Mouse (Mus musculus) intestine, embryonic 14.5 days (tissue): ENCODE measurements around the gene Setd1a. TPM values are rescaled to one million over a fixed set of nuclear protein-coding genes. Genes with fewer than 3 reads are reported as not detected.
A peak's percentile ranks its signal among the peaks of the same experiment; 100 is the strongest.
"Not testable (repeated sequence)": the region's sequence is repeated elsewhere in the genome, so short reads cannot be mapped to it uniquely, and the experiment has no call there.

Experiments used
- ATAC-seq: fragments of 200-750 bp; cut with Nextera tagmentation; replicated peaks from 2 replicates; pipeline ENCODE4 v1.8.0; 2017; ENCODE audit warnings: low read depth, moderate number of reproducible peaks, moderate TSS enrichment, moderate library complexity; ENCODE audit not compliant: low FRiP score, low TSS enrichment
- DNase-seq: peaks from one replicate; pipeline ENCODE4 v3.0.0-alpha.2; 2018; ENCODE audit warnings: low spot score
- H3K27ac ChIP-seq: fragments of 300-500 bp; sonication (generic); 2 replicates; pipeline ENCODE4 v1.5.1; 2014; ENCODE audit warnings: low read depth, mild to moderate bottlenecking, control low read depth
- H3K27me3 ChIP-seq: fragments of 300-500 bp; sonication (generic); replicated peaks from 2 replicates; pipeline ENCODE4 v1.6.1; 2014; ENCODE audit warnings: low read length, control low read depth; ENCODE audit not compliant: control insufficient read depth, insufficient read depth
- H3K36me3 ChIP-seq: fragments of 300-500 bp; sonication (generic); 2 replicates; pipeline ENCODE4 v1.6.1; 2014; ENCODE audit warnings: low read length, control low read depth; ENCODE audit not compliant: control insufficient read depth, insufficient read depth
- H3K4me1 ChIP-seq: fragments of 300-500 bp; sonication (generic); replicated peaks from 2 replicates; pipeline ENCODE4 v1.6.1; 2014; ENCODE audit warnings: low read length, control low read depth, mixed read lengths; ENCODE audit not compliant: control insufficient read depth, insufficient read depth
- H3K4me2 ChIP-seq: fragments of 300-500 bp; sonication (generic); 2 replicates; pipeline ENCODE4 v1.6.1; 2014; ENCODE audit warnings: low read length
- H3K4me3 ChIP-seq: fragments of 300-500 bp; sonication (generic); 2 replicates; pipeline ENCODE4 v1.5.1; 2014; ENCODE audit warnings: low read depth, low read length, control low read depth, mixed read lengths
- H3K9ac ChIP-seq: fragments of 300-500 bp; sonication (generic); 2 replicates; pipeline ENCODE4 v1.6.1; 2014; ENCODE audit warnings: mild to moderate bottlenecking, low read length
- H3K9me3 ChIP-seq: fragments of 300-500 bp; sonication (generic); 2 replicates; pipeline ENCODE4 v1.6.1; 2016; ENCODE audit warnings: low read length, control low read depth; ENCODE audit not compliant: control insufficient read depth
- WGBS: fragments of 180-500 bp; shearing (Covaris S2); extraction: QIAGEN DNeasy Blood & Tissue Kit; methylation state at CpG from one replicate; pipeline ENCODE4 v1.1.7; 2014; 5-methylcytosine and 5-hydroxymethylcytosine counted together
- polyA plus RNA-seq: library from polyadenylated mRNA; unstranded; fragments of >200 nt; fragmentation: Nextera tagmentation; extraction: Ambion mirVana; gene quantifications from 2 replicates; pipeline ENCODE4 v1.2.1, GENCODE M21; 2014

Setd1a gene
- 25.0 and 25.6 TPM in 2 replicates for polyA plus RNA-seq

- no peaks in the 10 kb centered on the region for H3K27me3 ChIP-seq
- peak within 1 kb of the TSS; percentile 85 for H3K4me2 ChIP-seq
- no peaks in the 10 kb centered on the region for H3K9me3 ChIP-seq
- peak within 1 kb of the TSS; percentile 87 for H3K9ac ChIP-seq
- DNase-seq, result peak; percentile 94
- peak within 1 kb of the TSS; percentile 97 for H3K27ac ChIP-seq
- peak; percentile 71 for ATAC-seq
- peak within 1 kb of the TSS; percentile 87 for H3K4me3 ChIP-seq
- H3K36me3 ChIP-seq, result peaks cover 32% of the 10 kb centered on the region
- H3K4me1 ChIP-seq, result peaks cover 10% of the 10 kb centered on the region
- WGBS, result under 1% methylated on average over 23 of the region's 23 CpGs
Measured at GRCm38 (mm10) chr7:127776426-127776825, at the start of gene Setd1a. Gene Setd1a, plus strand, starts transcription at chr7:127776670.

GRCm38 (mm10) chr7:127727898-127728297 is 48.6 kb upstream of the Setd1a start:
- ATAC-seq (no peak), DNase-seq (no peak)
- Histone ChIP-seq H3K9me3 (no peaks in the 10 kb centered on the region), H3K27me3 (no peaks in the 10 kb centered on the region), H3K4me1 (no peaks in the 10 kb centered on the region), H3K9ac (no peak overlapping the region), H3K36me3 (no peaks in the 10 kb centered on the region), H3K4me2 (no peak overlapping the region), H3K27ac (no peak overlapping the region), H3K4me3 (no peak overlapping the region)
- 83% methylated on average over 7 of the region's 7 CpGs for WGBS

GRCm38 (mm10) chr7:127730170-127730569 is 46.3 kb upstream of the Setd1a start:
- DNase-seq (no peak), ATAC-seq (no peak)
- H3K4me1 ChIP-seq, result no peaks in the 10 kb centered on the region
- H3K36me3 ChIP-seq, result no peaks in the 10 kb centered on the region
- H3K9me3 ChIP-seq, result no peaks in the 10 kb centered on the region
- H3K4me3 ChIP-seq, result no peak overlapping the region
- H3K27ac ChIP-seq, result no peak overlapping the region
- no peaks in the 10 kb centered on the region for H3K27me3 ChIP-seq
- no peak overlapping the region for H3K4me2 ChIP-seq
- whole genome bisulfite sequencing, result 73% methylated on average over 4 of the region's 4 CpGs
- H3K9ac ChIP-seq, result no peak overlapping the region

- not testable (repeated sequence) for H3K9ac ChIP-seq, DNase-seq, ATAC-seq, H3K9me3 ChIP-seq, H3K4me2 ChIP-seq, H3K27me3 ChIP-seq, H3K27ac ChIP-seq, H3K36me3 ChIP-seq, H3K4me3 ChIP-seq, H3K4me1 ChIP-seq
- no CpG with 5 or more reads among the region's 5 CpGs for WGBS
Measured at GRCm38 (mm10) chr7:127732066-127732465, 44.4 kb upstream of the Setd1a start, which contains the start of gene Ctf2. Gene Ctf2, minus strand, starts transcription at chr7:127732166.

GRCm38 (mm10) chr7:127744366-127745045 is 32.0 kb upstream of the Setd1a start, which contains the start of gene Fbxl19:
Gene Fbxl19, plus strand, starts transcription at chr7:127744543.
- Histone ChIP-seq H3K36me3 (peaks cover 14% of the 10 kb centered on the region), H3K4me1 (peaks cover 12% of the 10 kb centered on the region), H3K9ac (peak within 1 kb of the TSS; percentile 82), H3K27me3 (no peaks in the 10 kb centered on the region), H3K4me2 (peak within 1 kb of the TSS; percentile 89), H3K27ac (peak within 1 kb of the TSS; percentile 83), H3K4me3 (peak within 1 kb of the TSS; percentile 71), H3K9me3 (no peaks in the 10 kb centered on the region)
- no peak for ATAC-seq
- peak; percentile 89 for DNase-seq
- under 1% methylated on average over 26 of the region's 26 CpGs for WGBS

- Histone ChIP-seq H3K4me2 (peak overlapping the region; percentile 89), H3K9ac (peak overlapping the region; percentile 82), H3K4me1 (peaks cover 12% of the 10 kb centered on the region), H3K9me3 (no peaks in the 10 kb centered on the region), H3K27me3 (no peaks in the 10 kb centered on the region), H3K36me3 (peaks cover 21% of the 10 kb centered on the region), H3K27ac (peak overlapping the region; percentile 83), H3K4me3 (peak overlapping the region; percentile 71)
- peak; percentile 78 for ATAC-seq
- DNase-seq, result peak; percentile 92
- under 1% methylated on average over 19 of the region's 19 CpGs for WGBS
Measured at GRCm38 (mm10) chr7:127745251-127745651, 31.2 kb upstream of the Setd1a start.

- H3K4me1 ChIP-seq, result peaks cover 12% of the 10 kb centered on the region
- no peaks in the 10 kb centered on the region for H3K27me3 ChIP-seq
- WGBS, result under 1% methylated on average over 39 of the region's 39 CpGs
- H3K4me2 ChIP-seq, result peak overlapping the region; percentile 89
- peak overlapping the region; percentile 83 for H3K27ac ChIP-seq
- H3K9ac ChIP-seq, result peak overlapping the region; percentile 82
- peak; percentile 96 for DNase-seq
- no peaks in the 10 kb centered on the region for H3K9me3 ChIP-seq
- ATAC-seq, result peak; percentile 84
- H3K4me3 ChIP-seq, result peak overlapping the region; percentile 71
- peaks cover 27% of the 10 kb centered on the region for H3K36me3 ChIP-seq
Measured at GRCm38 (mm10) chr7:127745652-127746493, 30.6 kb upstream of the Setd1a start.

GRCm38 (mm10) chr7:127746494-127747491 is 29.7 kb upstream of the Setd1a start:
- under 1% methylated on average over 26 of the region's 62 CpGs for WGBS

More at GRCm38 (mm10) chr7:127746494-127747491, 29.7 kb upstream of the Setd1a start:
- ATAC-seq (peak; percentile 17), DNase-seq (peak; percentile 76)
- Histone ChIP-seq H3K4me2 (peak overlapping the region; percentile 89), H3K9me3 (no peaks in the 10 kb centered on the region), H3K36me3 (peaks cover 36% of the 10 kb centered on the region), H3K27ac (peak overlapping the region; percentile 83), H3K4me1 (peaks cover 12% of the 10 kb centered on the region), H3K9ac (peak overlapping the region; percentile 82), H3K4me3 (peak overlapping the region; percentile 71), H3K27me3 (no peaks in the 10 kb centered on the region)
